Mouse (Mus musculus) kidney, adult 18-20 months (tissue): Measurements from ENCODE around the gene Kctd17.

Experiments
- DNase-seq: peaks from one replicate; pipeline ENCODE4 v3.0.0; 2021

Gene Kctd17

GRCm38 (mm10) chr15:78428391-78429138 is at the start of gene Kctd17:
Gene Kctd17, plus strand, starts transcription at chr15:78428564.
- peak; percentile 77 for DNase-seq

DNA sequence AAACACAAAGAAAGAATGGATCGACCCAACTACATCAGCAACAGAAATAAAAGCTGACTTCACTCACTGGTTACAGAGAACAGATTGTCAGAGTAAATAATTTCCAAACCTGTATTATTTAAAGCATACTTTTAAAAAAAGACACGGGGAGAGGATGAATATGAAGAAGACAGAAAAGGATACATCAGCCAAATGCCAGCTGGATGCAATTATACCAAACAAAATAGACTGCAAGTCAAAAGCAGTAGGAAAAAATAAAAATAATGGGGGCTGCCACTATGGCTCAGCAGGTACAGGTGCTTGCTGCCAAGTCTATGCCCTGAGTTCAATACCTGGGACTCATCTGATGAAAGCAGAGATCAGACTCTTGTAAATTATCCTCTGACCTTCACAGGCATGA is 48.2 kb upstream of the Kctd17 start:
- DNase-seq, result no peak

GRCm38 (mm10) chr15:78380741-78381140 is 47.6 kb upstream of the Kctd17 start:
- no peak for DNase-seq

DNA sequence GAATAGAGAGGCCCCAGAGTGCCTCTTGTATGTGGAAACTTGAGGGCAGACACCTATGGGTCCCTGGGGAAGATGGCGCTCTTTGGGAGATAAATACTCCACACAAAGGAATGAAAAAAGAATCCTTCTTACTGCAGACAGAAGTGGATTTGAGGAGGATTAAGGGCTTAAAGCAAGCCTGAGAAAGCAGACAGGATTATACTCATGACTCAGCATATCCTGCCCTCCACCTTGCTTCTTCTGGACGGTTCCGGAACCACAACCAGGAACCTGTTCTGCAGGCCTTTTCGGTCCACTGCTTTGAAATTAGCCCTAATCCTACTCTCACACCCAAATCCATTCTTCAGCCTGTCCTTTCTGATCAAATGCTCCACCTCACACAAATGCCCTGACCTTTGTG is 46.2 kb upstream of the Kctd17 start:
- DNase-seq, result peak; percentile 14

DNA sequence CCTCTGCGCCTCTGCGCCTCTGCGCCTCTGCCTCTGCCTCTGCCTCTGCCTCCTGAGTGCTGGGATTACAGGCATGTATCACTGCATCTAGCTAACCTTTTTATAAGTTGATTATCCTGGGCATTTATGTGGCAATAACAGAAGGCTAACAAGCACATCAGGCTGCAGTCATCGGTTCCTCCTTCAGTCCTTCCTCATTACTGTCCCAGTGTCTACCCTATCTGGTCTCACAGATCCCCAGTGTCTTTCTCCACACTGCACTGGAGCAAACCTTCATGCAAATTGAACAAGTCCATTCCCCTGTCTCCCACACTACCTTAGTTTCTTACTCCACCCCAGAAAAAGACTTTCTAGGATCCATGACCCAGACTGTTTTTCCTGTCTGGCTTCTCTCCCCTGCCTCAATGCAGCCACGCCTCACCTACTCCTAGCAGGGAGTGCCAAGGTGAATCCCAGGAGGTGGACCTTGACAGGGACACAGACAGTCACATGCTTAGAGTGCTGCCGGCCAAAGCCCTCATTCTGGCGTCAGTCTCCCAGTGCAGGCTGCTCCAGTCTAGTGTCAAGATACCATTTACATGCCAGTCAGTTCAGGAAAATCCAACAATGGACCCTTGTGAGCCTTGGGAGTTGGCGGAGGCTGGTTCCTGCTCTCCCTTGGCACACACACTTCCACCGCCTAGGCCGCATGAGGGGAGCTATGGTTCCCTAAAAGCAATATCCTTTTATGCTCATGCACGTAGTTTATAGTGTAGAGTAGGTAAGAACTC is 44.7 kb upstream of the Kctd17 start:
- peak; percentile 75 for DNase-seq

DNA sequence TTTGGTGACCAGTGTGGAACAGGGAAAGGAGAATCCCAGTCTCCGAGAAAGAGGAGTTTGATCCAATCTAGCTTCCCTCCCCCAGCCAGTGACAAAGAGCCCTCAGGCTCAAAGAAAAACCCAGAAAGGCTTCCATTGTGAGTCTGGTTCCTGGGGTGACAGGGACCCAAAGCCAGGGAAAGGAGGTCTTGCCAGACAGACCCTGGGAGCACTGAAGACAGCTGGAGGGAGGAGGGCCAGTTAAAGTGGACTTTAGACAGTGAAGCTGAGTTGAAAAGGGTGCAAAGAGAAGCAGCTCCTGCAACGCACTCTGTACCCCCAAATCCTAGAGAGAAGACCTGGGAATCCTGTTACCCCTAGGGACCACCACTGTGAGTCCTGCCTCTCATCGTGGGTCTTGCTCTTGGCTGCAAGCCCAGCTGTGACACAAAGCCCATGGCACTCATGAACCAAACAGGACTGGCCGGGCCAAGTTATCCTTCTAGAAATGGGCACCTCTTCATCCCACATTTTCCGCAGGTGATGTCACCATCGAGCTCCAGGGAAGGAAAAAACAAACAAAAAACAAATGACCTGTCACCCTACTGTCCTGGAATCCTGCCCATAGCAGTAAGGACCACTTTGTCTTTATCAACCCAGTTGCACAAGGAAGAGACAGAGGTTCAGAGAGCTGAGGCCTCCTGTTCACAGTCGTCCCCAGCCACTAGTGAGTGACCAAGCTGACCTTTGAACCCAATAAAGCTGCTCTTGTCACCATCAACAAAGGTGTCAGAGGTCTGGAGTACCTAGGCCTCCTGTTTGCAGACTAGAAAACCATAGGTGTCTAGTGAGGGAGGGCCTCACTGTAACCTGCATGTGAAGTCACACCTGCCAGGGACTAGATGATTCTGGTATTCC is 43.9 kb upstream of the Kctd17 start:
- no peak for DNase-seq

GRCm38 (mm10) chr15:78385564-78385963 is 42.8 kb upstream of the Kctd17 start:
- DNase-seq, result no peak

GRCm38 (mm10) chr15:78390855-78391254 is 37.5 kb upstream of the Kctd17 start:
- no peak for DNase-seq

- no peak for DNase-seq
These were observed 32.8 kb upstream of the Kctd17 start, which contains the start of gene Tex33 for GRCm38 (mm10) chr15:78395478-78395962. Gene Tex33, minus strand, starts transcription at chr15:78395912.

- no peak for DNase-seq
These were observed 27.0 kb upstream of the Kctd17 start for GRCm38 (mm10) chr15:78401345-78401744.

- DNase-seq, result peak; percentile 72
These were observed 26.4 kb upstream of the Kctd17 start for GRCm38 (mm10) chr15:78401921-78402320.

GRCm38 (mm10) chr15:78402423-78402822 is 25.9 kb upstream of the Kctd17 start:
- peak; percentile 53 for DNase-seq

DNA sequence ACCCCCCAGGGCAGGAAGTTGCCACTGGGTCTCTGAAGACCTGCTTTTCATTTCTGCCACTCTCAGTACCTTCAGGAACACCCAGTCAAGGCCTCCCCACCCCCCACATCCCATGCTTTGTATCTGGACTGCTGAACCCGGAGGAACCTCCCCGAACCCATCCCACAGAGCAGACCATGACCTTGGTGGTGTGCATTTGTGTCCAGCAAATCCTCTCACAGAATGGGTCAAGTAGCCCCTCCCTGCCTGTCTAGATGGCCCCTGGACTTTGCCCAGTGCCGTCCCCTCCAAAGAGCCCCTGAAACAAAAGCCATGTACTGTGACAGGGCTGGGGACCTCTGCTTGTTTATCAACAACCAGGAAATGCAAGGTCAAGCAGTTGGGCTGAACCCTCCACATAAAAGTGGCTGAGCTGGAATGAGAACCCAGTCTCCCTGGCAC is 25.0 kb upstream of the Kctd17 start:
- peak; percentile 69 for DNase-seq

DNA sequence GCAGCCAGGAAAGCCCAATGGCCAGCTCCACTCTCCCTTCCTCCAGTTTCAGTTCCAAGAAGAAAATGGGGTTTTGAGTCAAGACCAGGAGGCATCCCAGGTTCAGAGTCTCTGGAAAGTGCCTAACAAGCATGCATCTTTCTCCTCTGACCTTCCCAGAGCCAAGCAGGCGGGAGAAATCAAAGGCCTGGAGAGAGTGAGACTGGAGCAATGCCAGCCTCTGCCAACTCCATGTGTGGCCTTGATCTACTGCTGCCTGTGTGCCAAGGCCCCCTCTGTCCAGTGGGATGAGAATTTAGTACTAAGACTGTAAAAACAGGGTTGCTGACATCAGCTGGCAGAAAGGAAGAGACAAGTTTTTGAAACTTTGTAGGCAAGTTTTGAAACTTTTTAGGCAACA is 24.5 kb upstream of the Kctd17 start:
- DNase-seq, result peak; percentile 77

- DNase-seq, result no peak
These were observed 23.3 kb upstream of the Kctd17 start for GRCm38 (mm10) chr15:78405098-78405497.

DNA sequence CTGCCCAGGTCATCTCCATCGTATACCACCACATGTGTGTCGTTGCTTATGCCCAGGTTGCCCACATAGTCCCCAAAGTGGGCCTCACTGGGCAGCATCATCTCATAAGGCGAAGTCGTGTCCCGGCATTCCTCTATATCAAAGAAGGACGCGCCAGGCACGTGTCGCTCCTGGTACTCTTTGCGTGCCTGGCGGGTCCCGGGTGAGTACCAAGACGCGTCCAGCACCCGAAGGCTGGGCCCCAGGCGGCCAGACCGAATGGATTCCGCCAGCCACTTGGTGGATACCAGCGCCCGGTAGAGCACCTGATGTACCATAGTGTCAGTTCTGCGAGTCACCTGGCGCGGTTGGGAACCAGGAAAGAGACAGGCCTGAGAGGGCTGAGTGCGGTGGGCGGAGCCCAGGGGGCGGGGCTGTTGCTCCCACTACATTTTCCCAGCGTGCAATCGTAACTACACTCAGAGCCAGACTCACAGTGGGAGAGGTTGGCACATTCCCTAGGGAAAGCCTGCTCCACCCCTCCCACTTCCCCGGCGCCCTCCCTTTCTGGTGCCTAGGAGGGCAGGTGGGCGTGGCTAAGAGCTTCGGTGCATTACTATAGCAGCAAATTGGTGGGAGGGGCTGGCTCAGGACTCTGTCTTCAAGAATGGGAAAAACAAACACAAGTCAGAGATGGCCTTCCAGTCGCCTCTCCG is 22.7 kb upstream of the Kctd17 start, which contains the start of gene Tst:
Gene Tst, minus strand, starts transcription at position 391 of the 695 bp plus-strand sequence.
- peak; percentile 98 for DNase-seq

- DNase-seq, result peak; percentile 95
These were observed 21.9 kb upstream of the Kctd17 start, which contains the start of gene Mpst for GRCm38 (mm10) chr15:78406293-78406934. Gene Mpst, plus strand, starts transcription at chr15:78406416.

GRCm38 (mm10) chr15:78409570-78410052 is 18.8 kb upstream of the Kctd17 start:
- DNase-seq, result peak; percentile 76

GRCm38 (mm10) chr15:78413083-78413718 is 15.2 kb upstream of the Kctd17 start:
- no peak for DNase-seq

GRCm38 (mm10) chr15:78413719-78414117 is 14.6 kb upstream of the Kctd17 start:
- no peak for DNase-seq

GRCm38 (mm10) chr15:78414157-78414556 is 14.2 kb upstream of the Kctd17 start:
- DNase-seq, result no peak
